Mouse (Mus musculus) ES-E14 (cell line): Measurements from ENCODE around the gene Rnf217.

Experiments
- CHD2 ChIP-seq: IDR thresholded peaks from 2 replicates; pipeline ENCODE4 v1.6.1; 2014; ENCODE audit warnings: mild to moderate bottlenecking, low read depth, low read length, inconsistent platforms
- HCFC1 ChIP-seq: IDR thresholded peaks from 2 replicates; pipeline ENCODE4 v1.6.1; 2012; ENCODE audit warnings: low read length, inconsistent platforms, borderline replicate concordance; ENCODE audit not compliant: insufficient read depth

DNA sequence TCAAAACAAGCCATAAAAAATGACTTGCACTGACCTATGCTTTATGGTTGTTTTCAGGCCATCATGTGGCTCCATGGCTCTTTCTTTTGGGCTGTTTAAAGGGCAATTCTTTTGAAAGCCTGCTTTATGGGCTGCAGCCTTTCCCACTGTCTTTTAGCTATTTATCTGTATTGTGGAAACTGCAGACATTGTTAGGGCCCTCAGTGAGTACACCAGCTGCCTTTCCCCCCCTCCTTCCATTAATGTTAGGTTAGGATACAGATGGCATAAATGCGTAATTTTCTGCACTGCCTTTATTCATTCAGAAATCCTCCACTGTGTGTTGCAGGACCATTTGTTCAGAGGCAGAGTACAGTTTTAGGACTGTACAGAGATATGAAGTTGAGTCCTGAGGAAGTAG lies 93.1 kb downstream of the Rnf217 start:
- no peak for TF ChIP-seq HCFC1
- no peak for TF ChIP-seq CHD2
